Mouse (Mus musculus) liver, embryonic 13.5 days (tissue): ENCODE data around the gene Pde4d. TPM values are rescaled to one million over a fixed set of nuclear protein-coding genes. Genes with fewer than 3 reads are reported as not detected.

ENCODE experiments used
- ATAC-seq: fragments of 200-750 bp; cut with Nextera tagmentation; 2 replicates; pipeline ENCODE4 v1.8.0; 2017; ENCODE audit warnings: low read depth, mild to moderate bottlenecking, moderate number of reproducible peaks, moderate library complexity
- DNase-seq: peaks from one replicate; pipeline ENCODE4 v3.0.0; 2022
- H3K27ac ChIP-seq: fragments of 300-500 bp; sonication (generic); 2 replicates; pipeline ENCODE4 v1.5.1; 2015; ENCODE audit warnings: moderate library complexity, mild to moderate bottlenecking, inconsistent platforms
- H3K27me3 ChIP-seq: fragments of 300-500 bp; sonication (generic); 2 replicates; pipeline ENCODE4 v1.6.1; 2015; ENCODE audit warnings: mild to moderate bottlenecking, inconsistent platforms
- H3K36me3 ChIP-seq: fragments of 300-500 bp; sonication (generic); 2 replicates; pipeline ENCODE4 v1.6.1; 2015; ENCODE audit warnings: mild to moderate bottlenecking, inconsistent platforms
- H3K4me1 ChIP-seq: fragments of 300-500 bp; sonication (generic); replicated peaks from 2 replicates; pipeline ENCODE4 v1.6.1; 2015; ENCODE audit warnings: inconsistent platforms
- H3K4me2 ChIP-seq: fragments of 300-500 bp; sonication (generic); 2 replicates; pipeline ENCODE4 v1.6.1; 2015; ENCODE audit warnings: inconsistent platforms, mild to moderate bottlenecking, moderate library complexity
- H3K4me3 ChIP-seq: fragments of 300-500 bp; sonication (generic); replicated peaks from 2 replicates; pipeline ENCODE4 v1.5.1; 2015; ENCODE audit warnings: mild to moderate bottlenecking, inconsistent platforms
- H3K9ac ChIP-seq: fragments of 300-500 bp; sonication (generic); 2 replicates; pipeline ENCODE4 v1.6.1; 2015; ENCODE audit warnings: mild to moderate bottlenecking, inconsistent platforms
- H3K9me3 ChIP-seq: fragments of 300-500 bp; sonication (generic); replicated peaks from 2 replicates; pipeline ENCODE4 v1.6.1; 2016; ENCODE audit warnings: inconsistent platforms
- WGBS: fragments of 180-500 bp; shearing (Covaris S2); methylation state at CpG from one replicate; pipeline ENCODE4 v1.1.7; 2015; ENCODE audit not compliant: insufficient replicate concordance; 5-methylcytosine and 5-hydroxymethylcytosine counted together
- polyA plus RNA-seq: library from polyadenylated mRNA; unstranded; fragments of >200 nt; fragmentation: Nextera tagmentation; extraction: Ambion mirVana; gene quantifications from 2 replicates; pipeline ENCODE4 v1.2.1, GENCODE M21; 2015

Pde4d gene
- polyA plus RNA-seq, 1 experiment from 2014 or later, result 11.8 TPM

DNA sequence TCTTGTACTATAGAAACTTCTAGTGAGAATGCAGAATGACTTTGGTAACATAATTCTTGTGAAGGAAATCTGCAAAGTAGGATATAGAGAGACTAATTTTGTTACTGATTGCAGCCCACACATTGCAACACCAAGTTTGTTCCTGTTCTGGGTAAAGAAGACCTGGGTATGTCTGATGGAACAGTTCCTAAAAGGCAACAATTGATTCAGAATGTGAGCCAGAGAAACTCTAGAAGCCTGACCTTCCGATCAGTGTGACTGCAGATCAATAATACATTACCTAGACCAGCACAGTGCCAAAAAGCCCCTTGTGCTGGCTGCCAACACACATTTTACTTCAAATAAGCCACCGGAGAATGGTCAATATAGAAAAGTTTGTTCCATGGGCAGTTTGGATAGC, 930.4 kb downstream of the Pde4d start:
- no peak overlapping the region for H3K9ac ChIP-seq
- no peak for ATAC-seq
- H3K36me3 ChIP-seq, result no peaks in the 10 kb centered on the region
- no peaks in the 10 kb centered on the region for H3K27me3 ChIP-seq
- no peak overlapping the region for H3K27ac ChIP-seq
- DNase-seq, result no peak
- no peaks in the 10 kb centered on the region for H3K4me1 ChIP-seq
- WGBS, result 62% methylated on average over 2 of the region's 2 CpGs
- no peak overlapping the region for H3K4me2 ChIP-seq
- no peak overlapping the region for H3K4me3 ChIP-seq
- no peaks in the 10 kb centered on the region for H3K9me3 ChIP-seq

- Histone ChIP-seq H3K9me3 (no peaks in the 10 kb centered on the region), H3K27ac (no peak overlapping the region), H3K4me3 (no peak overlapping the region), H3K4me2 (no peak overlapping the region), H3K36me3 (no peaks in the 10 kb centered on the region), H3K4me1 (no peaks in the 10 kb centered on the region), H3K27me3 (no peaks in the 10 kb centered on the region), H3K9ac (no peak overlapping the region)
- ATAC-seq (no peak), DNase-seq (no peak)
- 48% methylated on average over 8 of the region's 8 CpGs for WGBS
These were observed 939.0 kb downstream of the Pde4d start for GRCm38 (mm10) chr13:109388626-109389220.

DNA sequence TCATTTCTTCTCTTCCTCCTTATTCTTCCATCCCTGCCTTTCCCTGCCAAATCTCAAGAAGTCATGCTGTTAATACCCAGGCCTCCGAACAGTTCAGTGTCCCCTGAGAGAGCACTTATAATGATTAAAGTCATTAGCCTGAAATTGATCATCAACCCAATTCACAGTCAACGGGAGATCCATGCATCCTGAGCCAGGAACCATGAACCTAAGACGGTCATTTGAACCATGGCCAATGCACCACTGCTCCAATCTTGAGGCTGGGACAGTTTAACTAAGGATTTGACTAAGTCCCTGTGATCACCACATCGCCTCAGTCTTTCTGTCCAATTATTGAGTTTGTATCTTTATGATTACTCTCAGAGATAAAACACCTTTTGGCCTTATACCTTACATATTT, 952.6 kb downstream of the Pde4d start:
- H3K27ac ChIP-seq, result no peak overlapping the region
- no peaks in the 10 kb centered on the region for H3K36me3 ChIP-seq
- no peaks in the 10 kb centered on the region for H3K9me3 ChIP-seq
- no peaks in the 10 kb centered on the region for H3K27me3 ChIP-seq
- 68% methylated on average over 4 of the region's 4 CpGs for WGBS
- H3K4me2 ChIP-seq, result no peak overlapping the region
- ATAC-seq, result no peak
- DNase-seq, result no peak
- H3K4me3 ChIP-seq, result no peak overlapping the region
- no peak overlapping the region for H3K9ac ChIP-seq
- no peaks in the 10 kb centered on the region for H3K4me1 ChIP-seq

- Histone ChIP-seq H3K27ac (no peak overlapping the region), H3K4me3 (no peak overlapping the region), H3K4me1 (no peaks in the 10 kb centered on the region), H3K9ac (no peak overlapping the region), H3K9me3 (no peaks in the 10 kb centered on the region), H3K4me2 (no peak overlapping the region), H3K36me3 (no peaks in the 10 kb centered on the region), H3K27me3 (no peaks in the 10 kb centered on the region)
- DNase-seq, result no peak
- no peak for ATAC-seq
- WGBS, result 62% methylated on average over 2 of the region's 2 CpGs
These were observed 953.2 kb downstream of the Pde4d start for GRCm38 (mm10) chr13:109402936-109403335.

DNA sequence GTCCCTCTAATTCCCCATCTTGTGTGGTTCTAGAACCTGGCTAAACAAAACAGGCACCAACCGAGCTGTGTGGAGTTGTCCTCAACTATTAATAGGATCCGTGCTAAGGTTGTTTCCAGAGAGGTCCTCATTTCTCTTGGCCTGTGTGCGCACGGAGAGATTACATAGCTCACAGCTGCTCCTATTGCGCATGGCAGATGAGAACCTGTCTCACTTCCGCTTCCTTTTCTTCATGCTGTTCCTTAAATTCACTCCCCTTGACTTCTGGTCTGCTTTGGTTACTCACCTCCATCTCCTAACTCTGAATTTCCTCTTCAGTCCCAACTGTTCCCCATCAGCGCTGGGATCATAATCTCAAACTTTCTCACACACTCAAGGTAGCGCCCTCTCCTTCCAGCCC, 956.6 kb downstream of the Pde4d start:
- H3K4me3 ChIP-seq, result no peak overlapping the region
- H3K9ac ChIP-seq, result no peak overlapping the region
- no peak for ATAC-seq
- H3K4me1 ChIP-seq, result no peaks in the 10 kb centered on the region
- 71% methylated on average over 8 of the region's 8 CpGs for WGBS
- no peaks in the 10 kb centered on the region for H3K36me3 ChIP-seq
- no peaks in the 10 kb centered on the region for H3K27me3 ChIP-seq
- no peaks in the 10 kb centered on the region for H3K9me3 ChIP-seq
- no peak for DNase-seq
- no peak overlapping the region for H3K4me2 ChIP-seq
- H3K27ac ChIP-seq, result no peak overlapping the region

GRCm38 (mm10) chr13:109407371-109407770, 957.6 kb downstream of the Pde4d start:
- no peak for DNase-seq
- no peak for ATAC-seq
- no peaks in the 10 kb centered on the region for H3K4me1 ChIP-seq
- H3K4me2 ChIP-seq, result no peak overlapping the region
- no peaks in the 10 kb centered on the region for H3K9me3 ChIP-seq
- H3K36me3 ChIP-seq, result no peaks in the 10 kb centered on the region
- H3K27ac ChIP-seq, result no peak overlapping the region
- 67% methylated on average over 3 of the region's 3 CpGs for WGBS
- no peak overlapping the region for H3K4me3 ChIP-seq
- no peaks in the 10 kb centered on the region for H3K27me3 ChIP-seq
- no peak overlapping the region for H3K9ac ChIP-seq

DNA sequence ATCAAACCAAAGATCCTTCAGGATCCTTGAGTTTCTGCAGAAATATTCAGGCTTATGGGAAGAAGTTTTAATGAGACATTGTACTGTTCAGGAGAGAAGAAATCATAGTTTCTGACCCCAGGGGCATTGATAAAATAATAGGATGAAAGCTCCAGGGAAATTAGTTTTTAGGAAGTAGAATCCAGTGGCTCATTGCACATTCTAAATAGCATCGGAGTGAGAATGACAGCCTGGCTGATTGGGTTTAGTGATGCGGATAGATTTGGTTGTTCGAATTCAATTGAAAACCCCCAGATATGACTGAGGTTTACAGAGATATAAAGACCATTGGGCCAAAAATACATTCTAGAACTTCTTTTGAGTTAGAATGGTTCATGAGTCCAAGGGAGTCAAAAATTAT, 970.7 kb downstream of the Pde4d start:
- H3K9ac ChIP-seq, result no peak overlapping the region

GRCm38 (mm10) chr13:109424906-109425305, 975.2 kb downstream of the Pde4d start:
- WGBS, result 39% methylated on average over 2 of the region's 2 CpGs
- Histone ChIP-seq H3K9me3 (no peaks in the 10 kb centered on the region), H3K27me3 (no peaks in the 10 kb centered on the region), H3K4me1 (no peaks in the 10 kb centered on the region), H3K36me3 (no peaks in the 10 kb centered on the region), H3K4me2 (no peak overlapping the region), H3K9ac (no peak overlapping the region), H3K4me3 (no peak overlapping the region), H3K27ac (no peak overlapping the region)
- ATAC-seq (no peak), DNase-seq (no peak)

More for the DNA sequence above, 970.7 kb downstream of the Pde4d start:
- H3K36me3 ChIP-seq, result no peaks in the 10 kb centered on the region
- H3K4me3 ChIP-seq, result no peak overlapping the region
- no peak for ATAC-seq
- no peaks in the 10 kb centered on the region for H3K9me3 ChIP-seq
- no peaks in the 10 kb centered on the region for H3K4me1 ChIP-seq
- no peak overlapping the region for H3K27ac ChIP-seq
- H3K4me2 ChIP-seq, result no peak overlapping the region
- DNase-seq, result no peak
- H3K27me3 ChIP-seq, result no peaks in the 10 kb centered on the region
- WGBS, result 72% methylated on average over 3 of the region's 3 CpGs

DNA sequence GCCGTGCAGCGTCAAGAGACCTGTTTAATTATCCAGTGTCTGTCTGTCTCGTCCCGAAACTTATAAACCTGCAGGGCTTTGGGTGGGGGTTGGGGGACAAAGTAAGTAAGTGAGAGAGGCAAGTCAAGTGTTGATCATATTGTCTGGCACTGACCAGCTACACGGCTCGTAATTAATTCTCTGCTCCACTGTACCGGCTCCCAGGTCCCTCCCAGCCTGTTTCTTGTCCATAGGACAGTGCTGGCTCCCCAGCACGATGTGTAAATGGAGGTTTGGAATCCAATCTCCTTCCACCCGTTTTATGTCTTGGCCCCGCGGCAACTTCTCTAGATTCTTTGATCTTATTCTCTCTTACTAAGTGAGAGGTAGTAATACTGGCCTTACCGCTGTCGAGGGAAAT, 975.8 kb downstream of the Pde4d start:
- ATAC-seq (no peak), DNase-seq (no peak)
- no peak overlapping the region for H3K4me2 ChIP-seq
- no peaks in the 10 kb centered on the region for H3K36me3 ChIP-seq
- no peak overlapping the region for H3K27ac ChIP-seq
- no peaks in the 10 kb centered on the region for H3K4me1 ChIP-seq
- 67% methylated on average over 13 of the region's 13 CpGs for WGBS
- no peaks in the 10 kb centered on the region for H3K9me3 ChIP-seq
- H3K9ac ChIP-seq, result no peak overlapping the region
- H3K4me3 ChIP-seq, result no peak overlapping the region
- H3K27me3 ChIP-seq, result no peaks in the 10 kb centered on the region

GRCm38 (mm10) chr13:109426058-109426457, 976.3 kb downstream of the Pde4d start:
- WGBS, result 67% methylated on average over 5 of the region's 5 CpGs
- ATAC-seq, result no peak

DNA sequence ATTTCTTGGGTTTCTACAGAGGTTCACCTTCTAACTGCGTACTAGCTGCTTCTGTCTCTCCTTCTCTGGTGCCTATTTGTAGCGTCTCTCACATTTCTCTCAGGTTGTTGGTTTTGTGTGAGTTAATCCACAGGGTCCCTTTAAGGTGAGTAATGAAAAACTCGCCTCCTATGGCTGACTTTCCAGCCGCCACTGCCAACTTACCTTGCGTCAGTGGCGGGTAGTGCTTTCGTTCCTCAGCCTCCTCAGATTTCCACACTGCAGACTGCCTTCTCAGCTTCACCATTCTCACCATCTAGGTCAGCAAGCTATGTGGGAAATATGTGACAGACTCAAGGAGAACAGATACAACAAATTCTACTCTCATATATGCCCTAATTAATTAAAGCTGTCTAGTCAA, 977.8 kb downstream of the Pde4d start:
- Histone ChIP-seq H3K4me1 (no peaks in the 10 kb centered on the region), H3K9me3 (no peaks in the 10 kb centered on the region), H3K36me3 (no peaks in the 10 kb centered on the region), H3K9ac (no peak overlapping the region), H3K4me3 (no peak overlapping the region), H3K27ac (no peak overlapping the region), H3K27me3 (no peaks in the 10 kb centered on the region), H3K4me2 (no peak overlapping the region)
- ATAC-seq (no peak), DNase-seq (no peak)
- WGBS, result 66% methylated on average over 7 of the region's 7 CpGs

More at GRCm38 (mm10) chr13:109426058-109426457, 976.3 kb downstream of the Pde4d start:
- Histone ChIP-seq H3K9ac (no peak overlapping the region), H3K27me3 (no peaks in the 10 kb centered on the region), H3K27ac (no peak overlapping the region), H3K4me3 (no peak overlapping the region), H3K4me1 (no peaks in the 10 kb centered on the region), H3K36me3 (no peaks in the 10 kb centered on the region), H3K4me2 (no peak overlapping the region), H3K9me3 (no peaks in the 10 kb centered on the region)
- no peak for DNase-seq

DNA sequence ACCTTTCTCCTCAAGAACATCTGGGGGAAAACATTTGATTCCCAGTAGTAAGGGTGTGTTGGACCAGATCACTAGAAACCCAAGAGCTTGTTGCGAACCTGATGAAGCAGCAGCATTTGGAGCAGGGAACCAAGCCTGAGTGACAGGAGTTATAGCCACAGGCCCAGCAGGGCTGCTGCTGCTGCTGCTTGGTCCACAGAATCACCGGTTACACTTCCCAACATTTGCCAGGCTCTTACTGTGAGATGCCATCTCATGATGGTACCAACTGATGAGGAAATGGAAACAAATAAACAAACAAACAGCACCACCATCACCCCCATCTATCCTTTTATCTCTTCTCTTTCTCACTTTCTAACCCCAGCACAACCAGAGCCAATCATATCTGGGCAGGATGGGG, 979.8 kb downstream of the Pde4d start:
- Histone ChIP-seq H3K36me3 (no peaks in the 10 kb centered on the region), H3K4me2 (no peak overlapping the region), H3K9ac (no peak overlapping the region), H3K4me3 (no peak overlapping the region), H3K27ac (no peak overlapping the region), H3K4me1 (no peaks in the 10 kb centered on the region), H3K27me3 (no peaks in the 10 kb centered on the region), H3K9me3 (no peaks in the 10 kb centered on the region)
- 56% methylated on average over 2 of the region's 2 CpGs for WGBS
- ATAC-seq, result no peak
- no peak for DNase-seq
